Mouse (Mus musculus) left cerebral cortex, adult 8-10 months (tissue): ENCODE results near the gene Tmem52b. TPM values are rescaled to one million over a fixed set of nuclear protein-coding genes. Genes with fewer than 3 reads are reported as not detected.
A peak's percentile ranks its signal among the peaks of the same experiment; 100 is the strongest.

Source experiments
- DNase-seq, 2 experiments: peaks; one replicate each; pipeline ENCODE4 v3.0.0; 2022; ENCODE audit warnings: low spot score in 2 of 2
- total RNA-seq, 4 experiments: library from RNA; stranded (reverse); gene quantifications; 2 replicates each; pipeline ENCODE4 v1.2.4; 2022

The Tmem52b gene
- total RNA-seq, 4 experiments from 2014 or later = not detected

- DNase-seq = no peak
Measured at GRCm38 (mm10) chr6:129530261-129530660, 17.9 kb downstream of the Tmem52b start.

- DNase-seq = peak in 1 of 2 experiments; percentile 61
Measured at GRCm38 (mm10) chr6:129532556-129532941, 20.2 kb downstream of the Tmem52b start.

GRCm38 (mm10) chr6:129532942-129533860, 20.8 kb downstream of the Tmem52b start, which contains the start of gene Gabarapl1:
TSS of gene Gabarapl1 (plus strand) at chr6:129533160.
- DNase-seq = peak; percentile 83 to 84

- no peak for DNase-seq
Measured at GRCm38 (mm10) chr6:129534057-129534456, 21.7 kb downstream of the Tmem52b start.

GRCm38 (mm10) chr6:129534627-129535190, 22.4 kb downstream of the Tmem52b start:
- no peak for DNase-seq

GRCm38 (mm10) chr6:129535723-129536122, 23.4 kb downstream of the Tmem52b start:
- no peak for DNase-seq

- no peak for DNase-seq
Measured at GRCm38 (mm10) chr6:129538555-129538954, 26.2 kb downstream of the Tmem52b start.

GRCm38 (mm10) chr6:129541931-129542330, 29.6 kb downstream of the Tmem52b start:
- no peak for DNase-seq

- DNase-seq = no peak
Measured at GRCm38 (mm10) chr6:129542540-129542939, 30.2 kb downstream of the Tmem52b start.

- DNase-seq = peak in 1 of 2 experiments; percentile 60
Measured at GRCm38 (mm10) chr6:129543709-129544606, 31.6 kb downstream of the Tmem52b start.

- DNase-seq = no peak
Measured at GRCm38 (mm10) chr6:129547277-129547676, 34.9 kb downstream of the Tmem52b start.

- DNase-seq = no peak
Measured at GRCm38 (mm10) chr6:129548009-129548408, 35.7 kb downstream of the Tmem52b start.

- DNase-seq = no peak
Measured at GRCm38 (mm10) chr6:129557298-129558023, 45.1 kb downstream of the Tmem52b start.

GRCm38 (mm10) chr6:129558946-129559640, 46.7 kb downstream of the Tmem52b start:
- no peak for DNase-seq

- DNase-seq = no peak
Measured at GRCm38 (mm10) chr6:129559641-129560027, 47.3 kb downstream of the Tmem52b start.

- DNase-seq = no peak
Measured at GRCm38 (mm10) chr6:129565257-129565656, 52.9 kb downstream of the Tmem52b start.
